Mouse (Mus musculus) neural tube, embryonic 14.5 days (tissue): ENCODE results near the gene Chd9. TPM values are rescaled to one million over a fixed set of nuclear protein-coding genes. Genes with fewer than 3 reads are reported as not detected.

Experiments used
- ATAC-seq: fragments of 200-750 bp; cut with Nextera tagmentation; 2 replicates; pipeline ENCODE4 v1.8.0; 2017; ENCODE audit warnings: low read depth, mild to moderate bottlenecking, moderate TSS enrichment, moderate library complexity
- H3K27ac ChIP-seq: fragments of 300-500 bp; sonication (generic); 2 replicates; pipeline ENCODE4 v1.5.1; 2014; ENCODE audit warnings: low read depth, mild to moderate bottlenecking, control low read depth, low read length, moderate library complexity, mixed read lengths
- H3K27me3 ChIP-seq: fragments of 300-500 bp; sonication (generic); 2 replicates; pipeline ENCODE4 v1.6.1; 2014; ENCODE audit warnings: low read length; ENCODE audit not compliant: control insufficient read depth, insufficient read depth
- H3K36me3 ChIP-seq: fragments of 300-500 bp; sonication (generic); 2 replicates; pipeline ENCODE4 v1.6.1; 2014; ENCODE audit warnings: low read length, mixed read lengths; ENCODE audit not compliant: control insufficient read depth, insufficient read depth
- H3K4me1 ChIP-seq: fragments of 300-500 bp; sonication (generic); 2 replicates; pipeline ENCODE4 v1.6.1; 2014; ENCODE audit warnings: low read length; ENCODE audit not compliant: control insufficient read depth, insufficient read depth
- H3K4me2 ChIP-seq: fragments of 300-500 bp; sonication (generic); 2 replicates; pipeline ENCODE4 v1.6.1; 2014; ENCODE audit warnings: mild to moderate bottlenecking, low read depth, low read length, control low read depth
- H3K4me3 ChIP-seq: fragments of 300-500 bp; sonication (generic); 2 replicates; pipeline ENCODE4 v1.5.1; 2014; ENCODE audit warnings: low read depth, low read length, control low read depth, mixed read lengths
- H3K9ac ChIP-seq: fragments of 300-500 bp; sonication (generic); replicated peaks from 2 replicates; pipeline ENCODE4 v1.6.1; 2014; ENCODE audit warnings: low read depth, mild to moderate bottlenecking, control low read depth, low read length, mixed read lengths
- H3K9me3 ChIP-seq: fragments of 300-500 bp; sonication (generic); 2 replicates; pipeline ENCODE4 v1.6.1; 2016; ENCODE audit warnings: low read length; ENCODE audit not compliant: control insufficient read depth
- WGBS: fragments of 180-500 bp; shearing (Covaris S2); extraction: QIAGEN DNeasy Blood & Tissue Kit; methylation state at CpG from one replicate; pipeline ENCODE4 v1.1.7; 2014; 5-methylcytosine and 5-hydroxymethylcytosine counted together
- polyA plus RNA-seq: library from polyadenylated mRNA; unstranded; fragments of >200 nt; fragmentation: Nextera tagmentation; extraction: Ambion mirVana; gene quantifications from 2 replicates; pipeline ENCODE4 v1.2.1, GENCODE M21; 2014

Gene Chd9
- polyA plus RNA-seq, 1 experiment from 2014 or later: 112 TPM

DNA sequence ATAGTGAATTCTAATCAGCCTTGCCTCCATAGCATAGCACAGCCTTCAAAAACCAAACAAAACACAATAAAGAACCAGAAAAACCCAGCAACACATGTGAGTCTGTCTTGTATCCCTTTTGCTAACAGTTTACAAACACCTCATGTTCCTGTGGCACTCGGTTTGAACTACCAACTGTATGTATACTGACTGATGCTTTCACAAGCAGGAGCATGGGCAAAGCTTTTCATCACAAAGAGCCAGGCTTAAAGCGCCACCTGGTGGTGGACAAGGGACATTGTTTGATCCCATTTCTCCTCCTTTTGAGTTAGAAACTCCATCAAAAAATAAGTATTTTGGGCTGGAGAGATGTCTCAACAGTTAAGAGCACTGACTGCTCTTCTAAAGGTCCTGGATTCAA, 191.6 kb downstream of the Chd9 start:
- no peak overlapping the region for H3K9ac ChIP-seq
- no peaks in the 10 kb centered on the region for H3K4me1 ChIP-seq
- H3K27ac ChIP-seq: no peak overlapping the region
- H3K9me3 ChIP-seq: no peaks in the 10 kb centered on the region
- WGBS: 4% methylated on average over 2 of the region's 2 CpGs
- H3K4me2 ChIP-seq: no peak overlapping the region
- no peak for ATAC-seq
- H3K4me3 ChIP-seq: no peak overlapping the region
- H3K27me3 ChIP-seq: no peaks in the 10 kb centered on the region
- H3K36me3 ChIP-seq: peaks cover 65% of the 10 kb centered on the region

- ATAC-seq: no peak
Observed at GRCm38 (mm10) chr8:91034417-91034816, 206.3 kb downstream of the Chd9 start.

GRCm38 (mm10) chr8:91036905-91037304, 208.8 kb downstream of the Chd9 start:
- Histone ChIP-seq H3K4me2 (no peak overlapping the region), H3K27ac (no peak overlapping the region), H3K27me3 (no peaks in the 10 kb centered on the region), H3K36me3 (peaks cover 59% of the 10 kb centered on the region), H3K4me3 (no peak overlapping the region), H3K9ac (no peak overlapping the region), H3K4me1 (no peaks in the 10 kb centered on the region), H3K9me3 (no peaks in the 10 kb centered on the region)
- 64% methylated on average over 6 of the region's 6 CpGs for WGBS
- ATAC-seq: no peak

More at GRCm38 (mm10) chr8:91034417-91034816, 206.3 kb downstream of the Chd9 start:
- peaks cover 63% of the 10 kb centered on the region for H3K36me3 ChIP-seq
- H3K4me1 ChIP-seq: no peaks in the 10 kb centered on the region
- no peak overlapping the region for H3K4me3 ChIP-seq
- H3K4me2 ChIP-seq: no peak overlapping the region
- WGBS: 92% methylated on average over 6 of the region's 6 CpGs
- H3K9ac ChIP-seq: no peak overlapping the region
- H3K27ac ChIP-seq: no peak overlapping the region
- H3K9me3 ChIP-seq: no peaks in the 10 kb centered on the region
- no peaks in the 10 kb centered on the region for H3K27me3 ChIP-seq

GRCm38 (mm10) chr8:91038637-91039036, 210.5 kb downstream of the Chd9 start:
- H3K4me3 ChIP-seq: no peak overlapping the region
- no peak overlapping the region for H3K4me2 ChIP-seq
- H3K9me3 ChIP-seq: no peaks in the 10 kb centered on the region
- H3K4me1 ChIP-seq: no peaks in the 10 kb centered on the region
- H3K36me3 ChIP-seq: peaks cover 66% of the 10 kb centered on the region
- ATAC-seq: no peak
- WGBS: 97% methylated on average over 1 of the region's 1 CpGs
- H3K9ac ChIP-seq: no peak overlapping the region
- H3K27me3 ChIP-seq: no peaks in the 10 kb centered on the region
- no peak overlapping the region for H3K27ac ChIP-seq

GRCm38 (mm10) chr8:91046370-91046769, 218.2 kb downstream of the Chd9 start:
- no peak overlapping the region for H3K4me2 ChIP-seq
- no peak overlapping the region for H3K4me3 ChIP-seq
- H3K36me3 ChIP-seq: peaks cover 69% of the 10 kb centered on the region
- no peaks in the 10 kb centered on the region for H3K4me1 ChIP-seq
- no peaks in the 10 kb centered on the region for H3K9me3 ChIP-seq
- H3K9ac ChIP-seq: no peak overlapping the region
- no peak overlapping the region for H3K27ac ChIP-seq
- WGBS: 90% methylated on average over 4 of the region's 4 CpGs
- no peak for ATAC-seq
- no peaks in the 10 kb centered on the region for H3K27me3 ChIP-seq

GRCm38 (mm10) chr8:91051037-91051436, 222.9 kb downstream of the Chd9 start:
- ATAC-seq: no peak
- H3K4me2 ChIP-seq: no peak overlapping the region
- H3K27me3 ChIP-seq: no peaks in the 10 kb centered on the region
- no peaks in the 10 kb centered on the region for H3K9me3 ChIP-seq
- no peaks in the 10 kb centered on the region for H3K4me1 ChIP-seq
- H3K27ac ChIP-seq: peak overlapping the region; percentile 13; the same call in 1 of the 2 replicates
- H3K36me3 ChIP-seq: peaks cover 45% of the 10 kb centered on the region
- H3K4me3 ChIP-seq: no peak overlapping the region
- H3K9ac ChIP-seq: no peak overlapping the region
- 36% methylated on average over 8 of the region's 8 CpGs for WGBS

GRCm38 (mm10) chr8:91054418-91054817, 226.3 kb downstream of the Chd9 start:
- Histone ChIP-seq H3K9me3 (no peaks in the 10 kb centered on the region), H3K4me3 (no peak overlapping the region), H3K4me1 (no peaks in the 10 kb centered on the region), H3K4me2 (no peak overlapping the region), H3K36me3 (peaks cover 33% of the 10 kb centered on the region), H3K27ac (no peak overlapping the region), H3K27me3 (no peaks in the 10 kb centered on the region), H3K9ac (no peak overlapping the region)
- ATAC-seq: no peak
- WGBS: 91% methylated on average over 4 of the region's 4 CpGs

GRCm38 (mm10) chr8:91056848-91057247, 228.7 kb downstream of the Chd9 start:
- ATAC-seq: no peak
- Histone ChIP-seq H3K27me3 (no peaks in the 10 kb centered on the region), H3K9ac (no peak overlapping the region), H3K36me3 (peaks cover 16% of the 10 kb centered on the region), H3K27ac (no peak overlapping the region), H3K4me2 (no peak overlapping the region), H3K9me3 (no peaks in the 10 kb centered on the region), H3K4me1 (no peaks in the 10 kb centered on the region), H3K4me3 (no peak overlapping the region)
- WGBS: 42% methylated on average over 3 of the region's 3 CpGs

GRCm38 (mm10) chr8:91059086-91059578, 231.0 kb downstream of the Chd9 start:
- no peak overlapping the region for H3K4me3 ChIP-seq
- peaks cover 5% of the 10 kb centered on the region; the same call in 1 of the 2 replicates for H3K36me3 ChIP-seq
- no peaks in the 10 kb centered on the region for H3K27me3 ChIP-seq
- no peak for ATAC-seq
- H3K4me1 ChIP-seq: no peaks in the 10 kb centered on the region
- no peak overlapping the region for H3K4me2 ChIP-seq
- no peak overlapping the region for H3K27ac ChIP-seq
- H3K9ac ChIP-seq: no peak overlapping the region
- no peaks in the 10 kb centered on the region for H3K9me3 ChIP-seq
